Mouse (Mus musculus) kidney, adult 2 months (tissue): ENCODE measurements at regions not wholly inside any gene's neighbourhood (a gene's known extent, or its start where the extent isn't known, plus 50 kb on each side); places are given as distances from the start of the nearest gene placed in this dataset.

Experiments used
- CTCF ChIP-seq: fragments of 200-500 bp; conservative IDR thresholded peaks from 2 replicates; pipeline ENCODE4 v1.5.1; 2011; ENCODE audit warnings: low read depth, mild to moderate bottlenecking, control low read depth, low read length, moderate library complexity, mixed read lengths; ENCODE audit not compliant: insufficient read depth, insufficient read length
- POLR2A ChIP-seq: fragments of 200-500 bp; IDR thresholded peaks from one replicate; pipeline ENCODE4 v1.6.1; 2011; ENCODE audit warnings: low read depth, low read length, control low read depth

DNA sequence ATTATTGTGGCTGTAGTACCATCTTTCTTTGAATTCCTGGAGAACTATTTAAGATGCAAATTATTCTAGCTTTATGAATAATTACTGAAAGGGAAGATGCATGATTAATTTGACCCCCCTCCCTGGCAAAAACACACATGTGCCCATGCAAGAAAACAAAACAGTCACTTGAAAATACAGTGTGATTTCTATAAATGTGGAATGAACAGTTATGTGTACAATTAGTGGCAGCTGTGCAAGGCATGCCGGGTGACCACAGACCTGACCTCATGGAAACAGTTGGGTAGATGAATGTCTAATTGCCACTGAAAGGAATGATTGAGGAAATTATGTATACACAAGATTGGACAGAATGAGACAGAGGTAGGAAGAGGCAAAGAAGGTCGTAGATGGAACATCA is 321.2 kb upstream of the Tenm4 start:
- TF ChIP-seq POLR2A (no peak), CTCF (no peak)
